Mouse (Mus musculus) heart, postnatal 0 days (tissue): Measurements from ENCODE around the gene Ttc23.

Source experiments
- CTCF ChIP-seq: IDR thresholded peaks from 2 replicates; pipeline ENCODE4 v1.5.1; 2016; ENCODE audit warnings: antibody characterized with exemption, control low read depth, low read depth
- EP300 ChIP-seq: IDR thresholded peaks from 2 replicates; pipeline ENCODE4 v1.6.1; 2016; ENCODE audit warnings: antibody characterized with exemption, low read depth

DNA sequence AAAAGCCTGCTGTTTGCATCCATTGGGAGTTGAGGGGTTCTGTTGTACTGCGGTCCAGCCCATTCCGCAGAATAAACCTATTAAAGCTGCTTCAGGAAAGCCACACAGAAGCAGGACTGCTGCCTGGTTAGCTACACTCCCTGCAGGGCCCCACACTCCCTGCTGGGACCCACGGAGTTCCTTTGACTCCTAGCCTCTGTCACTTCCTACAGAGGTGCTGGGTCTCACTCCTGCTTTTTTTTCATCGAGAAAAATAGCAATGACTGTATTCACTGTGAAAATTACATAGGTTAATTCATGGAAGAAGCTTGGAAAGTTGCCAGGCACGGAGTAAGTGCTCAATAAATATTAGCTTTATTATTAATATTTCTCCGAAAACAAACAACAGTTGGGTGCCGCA, 146.2 kb downstream of the Ttc23 start:
- TF ChIP-seq CTCF (no peak), EP300 (no peak)
